Mouse (Mus musculus): ENCODE measurements around the gene Fam173a.
A peak's percentile ranks its signal among the peaks of the same experiment; 100 is the strongest.

Gene Fam173a

GRCm38 (mm10) chr17:25792615-25793014, at the start of gene Fam173a:
Fam173a (minus strand) TSS chr17:25792901.
- DNase-seq: peak; percentile 80

GRCm38 (mm10) chr17:25841117-25841880, 48.6 kb upstream of the Fam173a start, which contains the start of gene Gm20683:
Gm20683 (minus strand) TSS chr17:25841763.
- DNase-seq: no peak

- DNase-seq: no peak
Observed at GRCm38 (mm10) chr17:25840519-25840918, 47.8 kb upstream of the Fam173a start.

GRCm38 (mm10) chr17:25839455-25840235, 46.9 kb upstream of the Fam173a start:
- DNase-seq: peak; percentile 74

GRCm38 (mm10) chr17:25838904-25839303, 46.2 kb upstream of the Fam173a start:
- no peak for DNase-seq

- DNase-seq: no peak
Observed at GRCm38 (mm10) chr17:25837533-25837932, 44.8 kb upstream of the Fam173a start.

- peak; percentile 75 for DNase-seq
Observed at GRCm38 (mm10) chr17:25837076-25837410, 44.3 kb upstream of the Fam173a start, which contains the start of gene Rhbdl1. Rhbdl1 (minus strand) TSS chr17:25837295.

- peak; percentile 60 for DNase-seq
Observed at GRCm38 (mm10) chr17:25836397-25837075, 43.8 kb upstream of the Fam173a start.

- no peak for DNase-seq
Observed at GRCm38 (mm10) chr17:25835816-25836215, 43.1 kb upstream of the Fam173a start.

GRCm38 (mm10) chr17:25835301-25835700, 42.6 kb upstream of the Fam173a start:
- DNase-seq: no peak

- peak; percentile 47 for DNase-seq
Observed at GRCm38 (mm10) chr17:25834595-25835222, 42.0 kb upstream of the Fam173a start.

- DNase-seq: peak; percentile 86
Observed at GRCm38 (mm10) chr17:25833961-25834594, 41.4 kb upstream of the Fam173a start.

- peak; percentile 98 for DNase-seq
Observed at GRCm38 (mm10) chr17:25833291-25833663, 40.6 kb upstream of the Fam173a start, which contains the start of gene Stub1. Stub1 (minus strand) TSS chr17:25833404.

- peak; percentile 100 for DNase-seq
Observed at GRCm38 (mm10) chr17:25832436-25833290, 40.0 kb upstream of the Fam173a start.

GRCm38 (mm10) chr17:25831451-25832281, 39.0 kb upstream of the Fam173a start:
- no peak for DNase-seq

GRCm38 (mm10) chr17:25830806-25831431, 38.2 kb upstream of the Fam173a start:
- DNase-seq: no peak

GRCm38 (mm10) chr17:25830200-25830753, 37.6 kb upstream of the Fam173a start:
- DNase-seq: no peak

- no peak for DNase-seq
Observed at GRCm38 (mm10) chr17:25829558-25830017, 36.9 kb upstream of the Fam173a start.

All from kidney, adult 11 months (tissue).